Mouse (Mus musculus) right cerebral cortex, adult 18-20 months (tissue): ENCODE data around the gene Scarb1.
"Not testable (repeated sequence)": the region's sequence is repeated elsewhere in the genome, so short reads cannot be mapped to it uniquely, and the experiment has no call there.

Experiments
- DNase-seq: peaks from one replicate; pipeline ENCODE4 v3.0.0; 2022; ENCODE audit warnings: mixed read lengths

Scarb1 gene

GRCm38 (mm10) chr5:125340547-125341262, at the start of gene Scarb1:
TSS of gene Scarb1 (minus strand) at chr5:125341094.
- peak; percentile 88 for DNase-seq

GRCm38 (mm10) chr5:125389579-125390441, 48.9 kb upstream of the Scarb1 start, which contains the start of gene Ubc:
TSS of gene Ubc (minus strand) at chr5:125390202.
- peak; percentile 82 for DNase-seq

GRCm38 (mm10) chr5:125389131-125389578, 48.3 kb upstream of the Scarb1 start, which contains the start of gene Gm10382:
TSS of gene Gm10382 (plus strand) at chr5:125389322.
- DNase-seq, result peak; percentile 78

- no peak for DNase-seq
Observed at GRCm38 (mm10) chr5:125388358-125389092, 47.6 kb upstream of the Scarb1 start.

- not testable (repeated sequence) for DNase-seq
Observed at GRCm38 (mm10) chr5:125387295-125387694, 46.4 kb upstream of the Scarb1 start.

GRCm38 (mm10) chr5:125385215-125385940, 44.5 kb upstream of the Scarb1 start:
- DNase-seq, result no peak

- DNase-seq, result no peak
Observed at GRCm38 (mm10) chr5:125384512-125385214, 43.8 kb upstream of the Scarb1 start.

- DNase-seq, result no peak
Observed at GRCm38 (mm10) chr5:125383637-125384420, 42.9 kb upstream of the Scarb1 start.

- DNase-seq, result peak; percentile 61
Observed at GRCm38 (mm10) chr5:125382673-125383558, 42.0 kb upstream of the Scarb1 start.

- no peak for DNase-seq
Observed at GRCm38 (mm10) chr5:125381954-125382672, 41.2 kb upstream of the Scarb1 start.

- DNase-seq, result no peak
Observed at GRCm38 (mm10) chr5:125378919-125379318, 38.0 kb upstream of the Scarb1 start.

- DNase-seq, result no peak
Observed at GRCm38 (mm10) chr5:125377214-125377613, 36.3 kb upstream of the Scarb1 start.

- no peak for DNase-seq
Observed at GRCm38 (mm10) chr5:125375871-125376270, 35.0 kb upstream of the Scarb1 start.

GRCm38 (mm10) chr5:125372027-125372426, 31.1 kb upstream of the Scarb1 start:
- DNase-seq, result no peak

GRCm38 (mm10) chr5:125370950-125371693, 30.2 kb upstream of the Scarb1 start:
- no peak for DNase-seq

- peak; percentile 61 for DNase-seq
Observed at GRCm38 (mm10) chr5:125368568-125368967, 27.7 kb upstream of the Scarb1 start.

- no peak for DNase-seq
Observed at GRCm38 (mm10) chr5:125368156-125368555, 27.3 kb upstream of the Scarb1 start.

GRCm38 (mm10) chr5:125364851-125365429, 24.0 kb upstream of the Scarb1 start:
- no peak for DNase-seq
